Mouse (Mus musculus) liver, embryonic 16.5 days (tissue): ENCODE measurements around the gene Serpinb1b. TPM values are rescaled to one million over a fixed set of nuclear protein-coding genes. Genes with fewer than 3 reads are reported as not detected.

Experiments used
- ATAC-seq: fragments of 200-750 bp; cut with Nextera tagmentation; 2 replicates; pipeline ENCODE4 v1.8.0; 2017; ENCODE audit warnings: low read depth, mild to moderate bottlenecking, moderate number of reproducible peaks, moderate library complexity
- H3K27ac ChIP-seq: fragments of 300-500 bp; sonication (generic); 2 replicates; pipeline ENCODE4 v1.5.1; 2014; ENCODE audit warnings: mild to moderate bottlenecking, low read length
- H3K27me3 ChIP-seq: fragments of 300-500 bp; sonication (generic); 2 replicates; pipeline ENCODE4 v1.6.1; 2014; ENCODE audit warnings: low read depth, low read length, mixed read lengths; ENCODE audit not compliant: control insufficient read depth, insufficient read depth
- H3K36me3 ChIP-seq: fragments of 300-500 bp; sonication (generic); 2 replicates; pipeline ENCODE4 v1.6.1; 2014; ENCODE audit warnings: mild to moderate bottlenecking; ENCODE audit not compliant: control insufficient read depth, insufficient read depth
- H3K4me1 ChIP-seq: fragments of 300-500 bp; sonication (generic); 2 replicates; pipeline ENCODE4 v1.6.1; 2014; ENCODE audit warnings: low read depth, low read length, mixed read lengths; ENCODE audit not compliant: control insufficient read depth
- H3K4me2 ChIP-seq: fragments of 300-500 bp; sonication (generic); 2 replicates; pipeline ENCODE4 v1.6.1; 2014; ENCODE audit warnings: low read depth, low read length, mixed read lengths
- H3K4me3 ChIP-seq: fragments of 300-500 bp; sonication (generic); 2 replicates; pipeline ENCODE4 v1.5.1; 2014; ENCODE audit warnings: low read depth, mild to moderate bottlenecking, low read length
- H3K9ac ChIP-seq: fragments of 300-500 bp; sonication (generic); 2 replicates; pipeline ENCODE4 v1.6.1; 2014; ENCODE audit warnings: low read depth, low read length
- H3K9me3 ChIP-seq: fragments of 300-500 bp; sonication (generic); replicated peaks from 2 replicates; pipeline ENCODE4 v1.6.1; 2016; ENCODE audit warnings: low read length; ENCODE audit not compliant: control insufficient read depth
- WGBS: fragments of 180-500 bp; shearing (Covaris S2); extraction: QIAGEN DNeasy Blood & Tissue Kit; methylation state at CpG from one replicate; pipeline ENCODE4 v1.1.7; 2014; ENCODE audit not compliant: insufficient replicate concordance; 5-methylcytosine and 5-hydroxymethylcytosine counted together
- polyA plus RNA-seq: library from polyadenylated mRNA; unstranded; fragments of >200 nt; fragmentation: Nextera tagmentation; extraction: Ambion mirVana; gene quantifications from 2 replicates; pipeline ENCODE4 v1.2.1, GENCODE M21; 2015

Gene Serpinb1b
- polyA plus RNA-seq, 1 experiment from 2014 or later = not detected

GRCm38 (mm10) chr13:33067387-33067977 is 10.9 kb upstream of the Serpinb1b start:
- Histone ChIP-seq H3K36me3 (no peaks in the 10 kb centered on the region), H3K27me3 (no peaks in the 10 kb centered on the region), H3K4me2 (no peak overlapping the region), H3K9me3 (no peaks in the 10 kb centered on the region), H3K27ac (no peak overlapping the region), H3K4me3 (no peak overlapping the region), H3K4me1 (no peaks in the 10 kb centered on the region), H3K9ac (no peak overlapping the region)
- no peak for ATAC-seq
- 15% methylated on average over 1 of the region's 1 CpGs for WGBS

DNA sequence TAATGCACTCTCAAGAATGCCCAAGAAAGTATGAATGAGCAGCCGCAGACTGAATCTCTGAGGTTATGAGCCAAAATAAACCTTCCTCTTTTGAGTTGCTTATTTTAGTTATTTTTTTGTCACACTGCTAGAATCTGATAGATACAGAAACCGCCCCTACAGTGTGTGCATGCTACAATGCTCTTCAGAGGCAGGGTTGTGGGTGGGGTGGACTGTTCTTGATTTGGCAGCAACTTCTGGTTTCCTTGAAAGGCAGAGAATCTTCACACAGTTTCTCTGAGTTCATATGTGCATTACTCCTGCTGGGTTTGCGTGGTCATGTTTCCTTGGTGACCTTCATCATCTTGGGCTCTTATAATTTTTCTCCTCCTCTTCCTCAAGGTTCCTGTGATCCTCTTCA is 10.2 kb upstream of the Serpinb1b start:
- no peak for ATAC-seq
- Histone ChIP-seq H3K4me1 (no peaks in the 10 kb centered on the region), H3K9me3 (no peaks in the 10 kb centered on the region), H3K27me3 (no peaks in the 10 kb centered on the region), H3K36me3 (no peaks in the 10 kb centered on the region), H3K4me2 (no peak overlapping the region), H3K4me3 (no peak overlapping the region), H3K9ac (no peak overlapping the region), H3K27ac (no peak overlapping the region)
- WGBS = 52% methylated on average over 3 of the region's 3 CpGs

- Histone ChIP-seq H3K27me3 (no peaks in the 10 kb centered on the region), H3K4me1 (no peaks in the 10 kb centered on the region), H3K36me3 (no peaks in the 10 kb centered on the region), H3K9me3 (no peaks in the 10 kb centered on the region), H3K27ac (no peak overlapping the region), H3K4me3 (no peak overlapping the region), H3K4me2 (no peak overlapping the region), H3K9ac (no peak overlapping the region)
- 60% methylated on average over 5 of the region's 5 CpGs for WGBS
- ATAC-seq = no peak
Measured at GRCm38 (mm10) chr13:33071776-33072175, 6.6 kb upstream of the Serpinb1b start.

- no peaks in the 10 kb centered on the region for H3K36me3 ChIP-seq
- H3K4me2 ChIP-seq = no peak overlapping the region
- no peak overlapping the region for H3K27ac ChIP-seq
- H3K9ac ChIP-seq = no peak overlapping the region
- no peaks in the 10 kb centered on the region for H3K4me1 ChIP-seq
- peak; percentile 64; the same call in 1 of the 2 replicates for ATAC-seq
- H3K27me3 ChIP-seq = no peaks in the 10 kb centered on the region
- no peak overlapping the region for H3K4me3 ChIP-seq
- no peaks in the 10 kb centered on the region for H3K9me3 ChIP-seq
Measured at GRCm38 (mm10) chr13:33074029-33074428, 4.3 kb upstream of the Serpinb1b start.

DNA sequence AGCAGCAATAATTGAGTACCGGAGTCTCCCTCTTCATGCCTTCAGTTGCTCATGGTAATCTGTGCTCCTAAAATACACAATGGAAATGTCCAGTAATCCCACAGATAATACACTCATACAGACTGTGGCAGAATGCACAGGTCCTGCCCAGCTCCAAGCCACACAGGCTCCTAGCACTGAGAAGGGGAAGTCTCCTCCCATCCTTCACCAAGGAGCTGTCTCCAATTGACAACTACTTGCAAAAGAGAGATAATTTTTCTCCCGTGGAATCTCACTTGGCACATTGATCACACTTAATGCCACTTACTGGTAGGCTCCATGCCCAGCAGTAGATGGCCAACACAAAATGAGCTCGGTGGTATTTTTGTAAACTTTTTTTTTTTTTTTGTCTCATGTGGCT is 2.1 kb upstream of the Serpinb1b start:
- ATAC-seq = no peak
- H3K4me3 ChIP-seq = no peak overlapping the region
- H3K9me3 ChIP-seq = no peaks in the 10 kb centered on the region
- no peak overlapping the region for H3K9ac ChIP-seq
- no peaks in the 10 kb centered on the region for H3K27me3 ChIP-seq
- H3K4me1 ChIP-seq = no peaks in the 10 kb centered on the region
- H3K4me2 ChIP-seq = no peak overlapping the region
- WGBS = 26% methylated on average over 3 of the region's 3 CpGs
- H3K36me3 ChIP-seq = no peaks in the 10 kb centered on the region
- no peak overlapping the region for H3K27ac ChIP-seq

GRCm38 (mm10) chr13:33077026-33077685 is 1.2 kb upstream of the Serpinb1b start:
- H3K27ac ChIP-seq = no peak overlapping the region

DNA sequence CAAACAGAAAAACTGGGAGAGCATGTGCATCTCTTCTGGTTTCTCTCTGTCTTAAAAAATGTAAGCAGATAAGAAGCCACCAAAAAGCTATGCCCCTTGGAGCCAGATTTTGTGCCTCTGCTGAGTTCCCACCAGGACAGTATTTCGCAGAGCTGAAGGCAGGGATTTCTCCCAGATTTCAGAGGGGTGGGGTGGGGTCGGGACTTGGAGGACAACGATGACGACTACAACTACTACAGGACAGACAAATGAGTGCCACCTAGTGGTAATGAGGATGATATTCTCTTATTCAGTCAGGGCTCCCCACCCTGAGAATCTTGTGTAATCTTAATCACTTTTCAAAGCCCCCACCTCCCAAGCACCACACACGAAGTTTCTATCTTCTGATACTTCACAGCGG is 1.0 kb downstream of the Serpinb1b start:
- no peaks in the 10 kb centered on the region for H3K27me3 ChIP-seq
- H3K36me3 ChIP-seq = no peaks in the 10 kb centered on the region
- no peak for ATAC-seq
- H3K4me3 ChIP-seq = no peak overlapping the region
- H3K4me2 ChIP-seq = no peak overlapping the region
- H3K27ac ChIP-seq = no peak overlapping the region
- WGBS = 8% methylated on average over 6 of the region's 6 CpGs
- H3K9me3 ChIP-seq = no peaks in the 10 kb centered on the region
- H3K4me1 ChIP-seq = no peaks in the 10 kb centered on the region
- no peak overlapping the region for H3K9ac ChIP-seq

More at GRCm38 (mm10) chr13:33077026-33077685, 1.2 kb upstream of the Serpinb1b start:
- no peaks in the 10 kb centered on the region for H3K9me3 ChIP-seq
- H3K4me2 ChIP-seq = no peak overlapping the region
- no peak overlapping the region for H3K9ac ChIP-seq
- no peaks in the 10 kb centered on the region for H3K4me1 ChIP-seq
- ATAC-seq = no peak
- no peaks in the 10 kb centered on the region for H3K27me3 ChIP-seq
- H3K36me3 ChIP-seq = no peaks in the 10 kb centered on the region
- WGBS = 41% methylated on average over 10 of the region's 10 CpGs
- H3K4me3 ChIP-seq = no peak overlapping the region

DNA sequence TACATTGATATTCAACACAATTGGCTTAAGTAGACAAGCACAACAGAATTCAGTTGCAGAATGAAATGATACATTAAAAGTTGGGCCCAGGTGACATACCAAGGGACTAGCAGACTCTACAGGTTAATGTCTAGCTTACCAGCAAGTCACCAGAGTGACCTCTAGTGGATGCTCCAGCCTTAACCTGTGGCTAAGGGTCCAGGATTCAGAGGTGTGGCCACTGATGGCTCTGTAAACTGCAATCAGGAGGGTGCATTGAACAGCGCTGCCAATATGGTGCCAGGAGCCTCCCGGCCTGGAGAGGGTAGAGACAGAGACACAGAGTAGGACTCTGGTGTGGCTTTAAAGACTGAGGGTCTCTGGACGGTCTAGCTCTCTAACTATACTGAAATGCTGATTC is 2.0 kb downstream of the Serpinb1b start:
- Histone ChIP-seq H3K4me1 (no peaks in the 10 kb centered on the region), H3K9ac (no peak overlapping the region), H3K27me3 (no peaks in the 10 kb centered on the region), H3K27ac (no peak overlapping the region), H3K9me3 (no peaks in the 10 kb centered on the region), H3K36me3 (no peaks in the 10 kb centered on the region), H3K4me2 (no peak overlapping the region), H3K4me3 (no peak overlapping the region)
- no peak for ATAC-seq
- WGBS = 19% methylated on average over 3 of the region's 3 CpGs

- Histone ChIP-seq H3K27ac (no peak overlapping the region), H3K9ac (no peak overlapping the region), H3K4me1 (no peaks in the 10 kb centered on the region), H3K36me3 (no peaks in the 10 kb centered on the region), H3K27me3 (no peaks in the 10 kb centered on the region), H3K4me2 (no peak overlapping the region), H3K4me3 (no peak overlapping the region), H3K9me3 (no peaks in the 10 kb centered on the region)
- WGBS = 35% methylated on average over 2 of the region's 2 CpGs
- no peak for ATAC-seq
Measured at GRCm38 (mm10) chr13:33083834-33084233, 5.5 kb downstream of the Serpinb1b start.
